9 mouse cellular contexts compared by ENCODE assay signal in genomic region chr2:26022258-26022565, GRCm38 (mm10). TPM values are rescaled to one million over a fixed set of nuclear protein-coding genes. Genes with fewer than 3 reads are reported as not detected.
DNase-seq lines count a peak whose midpoint lies in the region; ATAC-seq lines count a peak whose summit lies in the region.
"Had no signal": no experiment of that assay in that cellular context is flagged by ENCODE, and none has a peak within 500 bp of the region (broad histone marks: within the 10 kb centered on the region; RNA-seq: fewer than 3 reads in every experiment).

No protein-coding gene starts in this region.

- H3K36me3 ChIP-seq in kidney, embryonic 15.5 days, result no peaks in the 10 kb centered on the region
- H3K36me3 ChIP-seq in hindbrain, embryonic 14.5 days (replicated peaks; ENCODE audit: control insufficient read depth, insufficient read depth), result no peaks in the 10 kb centered on the region
- no peaks in the 10 kb centered on the region for H3K36me3 ChIP-seq in midbrain, embryonic 13.5 days

- DNase-seq in kidney, postnatal 36 days, result no peak
- no peak for DNase-seq in hindbrain, embryonic 14.5 days (ENCODE audit: low spot score)
- DNase-seq in ovary, postnatal 36 days (ENCODE audit: low spot score), result no peak
- no peak for DNase-seq in thymus, adult 18-20 months
- DNase-seq in thymus, postnatal 0 days (ENCODE audit: low spot score), result no peak

- peak overlapping the region; percentile 89; the same call in 1 of the 2 replicates for H3K4me3 ChIP-seq in kidney, embryonic 15.5 days (replicated peaks)
- peak overlapping the region; percentile 49; the same call in 1 of the 2 replicates for H3K4me3 ChIP-seq in brown adipose tissue, adult 24 weeks (ENCODE audit: insufficient read depth, low read depth, low read length)
- no peak overlapping the region for H3K4me3 ChIP-seq in hindbrain, embryonic 14.5 days (replicated peaks; ENCODE audit: low read length)
- H3K4me3 ChIP-seq in midbrain, embryonic 13.5 days (replicated peaks), result no peak overlapping the region

- H3K27me3 ChIP-seq in kidney, embryonic 15.5 days, result no peaks in the 10 kb centered on the region
- H3K27me3 ChIP-seq in hindbrain, embryonic 14.5 days (ENCODE audit: control insufficient read depth, insufficient read depth, low read length), result no peaks in the 10 kb centered on the region
- no peaks in the 10 kb centered on the region for H3K27me3 ChIP-seq in midbrain, embryonic 13.5 days

- no peaks in the 10 kb centered on the region for H3K9me3 ChIP-seq in kidney, embryonic 15.5 days (replicated peaks)
- H3K9me3 ChIP-seq in hindbrain, embryonic 14.5 days (ENCODE audit: control insufficient read depth, low read length), result no peaks in the 10 kb centered on the region
- no peaks in the 10 kb centered on the region for H3K9me3 ChIP-seq in midbrain, embryonic 13.5 days

- peak overlapping the region; percentile 84 for H3K4me2 ChIP-seq in kidney, embryonic 15.5 days
- peak overlapping the region; percentile 32 for H3K4me2 ChIP-seq in hindbrain, embryonic 14.5 days (replicated peaks)
- peak overlapping the region; percentile 37 for H3K4me2 ChIP-seq in midbrain, embryonic 13.5 days (replicated peaks)

- WGBS in kidney, embryonic 15.5 days, result 85% methylated on average over 8 of the region's 8 CpGs
- WGBS in hindbrain, embryonic 14.5 days, result 83% methylated on average over 8 of the region's 8 CpGs
- WGBS in midbrain, embryonic 13.5 days, result 85% methylated on average over 8 of the region's 8 CpGs

- 0 out of 2 replicates have a peak overlapping the region, but pooled peaks have one; percentile 28 for H3K27ac ChIP-seq in kidney, embryonic 15.5 days
- H3K27ac ChIP-seq in brown adipose tissue, adult 24 weeks (replicated peaks; ENCODE audit: low read depth, low read length), result peak overlapping the region; percentile 81
- 0 out of 2 replicates have a peak overlapping the region, but pooled peaks have one; percentile 46 for H3K27ac ChIP-seq in hindbrain, embryonic 14.5 days
- no peak overlapping the region for H3K27ac ChIP-seq in midbrain, embryonic 13.5 days
- H3K27ac ChIP-seq: macrophage had no signal

- H3K4me1 ChIP-seq in kidney, embryonic 15.5 days, result peaks cover 25% of the 10 kb centered on the region
- peaks cover 10% of the 10 kb centered on the region; the same call in 1 of the 2 replicates for H3K4me1 ChIP-seq in brown adipose tissue, adult 24 weeks (ENCODE audit: control insufficient read depth, insufficient read depth, insufficient read length, low read length)
- peaks cover 11% of the 10 kb centered on the region for H3K4me1 ChIP-seq in hindbrain, embryonic 14.5 days (replicated peaks; ENCODE audit: control insufficient read depth, insufficient read depth, low read length)
- peaks cover 25% of the 10 kb centered on the region for H3K4me1 ChIP-seq in midbrain, embryonic 13.5 days (replicated peaks)

- H3K9ac ChIP-seq in kidney, embryonic 15.5 days, result no peak overlapping the region
- peak overlapping the region; percentile 46; the same call in 1 of the 2 replicates for H3K9ac ChIP-seq in hindbrain, embryonic 14.5 days
- no peak overlapping the region for H3K9ac ChIP-seq in midbrain, embryonic 13.5 days (replicated peaks)

- no peak; the same call in 1 of the 2 replicates for ATAC-seq in kidney, embryonic 15.5 days (replicated peaks; ENCODE audit: low FRiP score)
- peak; percentile 10; the same call in 1 of the 2 replicates for ATAC-seq in hindbrain, embryonic 14.5 days (ENCODE audit: low FRiP score)
- ATAC-seq in midbrain, embryonic 13.5 days, result no peak; the same call in 1 of the 2 replicates

RNA-seq across cellular contexts. Expression of gene Ubac1, which starts 0.7 kb away (rescaled TPM):
- 89.8 and 94.5 TPM in 2 replicates for polyA plus RNA-seq in kidney, embryonic 15.5 days (2015; fragmentation: Nextera tagmentation; extraction: Ambion mirVana)
- 75.9 and 82.1 TPM in 2 replicates for polyA plus RNA-seq in brown adipose tissue, adult 24 weeks (2012; ENCODE audit: insufficient read depth, insufficient read length, missing spikeins)
- 139 and 146 TPM in 2 replicates for polyA plus RNA-seq in hindbrain, embryonic 14.5 days (2014; fragmentation: Nextera tagmentation; extraction: Ambion mirVana)
- 93.6 and 104 TPM in 2 replicates for polyA plus RNA-seq in midbrain, embryonic 13.5 days (2015; fragmentation: Nextera tagmentation; extraction: Ambion mirVana)
- 76.2 and 78.7 TPM in 2 replicates for polyA plus RNA-seq in thymus, postnatal 0 days (2015; fragmentation: Nextera tagmentation; extraction: Ambion mirVana)

RNA-seq across cellular contexts. Expression of gene Camsap1, which starts 39.1 kb away (rescaled TPM):
- polyA plus RNA-seq in kidney, embryonic 15.5 days (2015; fragmentation: Nextera tagmentation; extraction: Ambion mirVana), result 18.6 and 18.9 TPM in 2 replicates
- polyA plus RNA-seq in brown adipose tissue, adult 24 weeks (2012; ENCODE audit: insufficient read depth, insufficient read length, missing spikeins), result 2.4 and 8.2 TPM in 2 replicates
- 99.6 and 101 TPM in 2 replicates for polyA plus RNA-seq in hindbrain, embryonic 14.5 days (2014; fragmentation: Nextera tagmentation; extraction: Ambion mirVana)
- 49.6 and 59.1 TPM in 2 replicates for polyA plus RNA-seq in midbrain, embryonic 13.5 days (2015; fragmentation: Nextera tagmentation; extraction: Ambion mirVana)
- polyA plus RNA-seq in thymus, postnatal 0 days (2015; fragmentation: Nextera tagmentation; extraction: Ambion mirVana), result 6.1 and 8.0 TPM in 2 replicates

Comparison
In these comparisons a context has a peak if more than half of its experiments do, and no peak if none do; other contexts are left out.
1. H3K4me2 ChIP-seq: peak in every context shown above with its lines; median percentile 84 in kidney, embryonic 15.5 days; 37 in midbrain, embryonic 13.5 days; 32 in hindbrain, embryonic 14.5 days.
2. H3K4me3 ChIP-seq: peak in kidney, embryonic 15.5 days (single experiment) and brown adipose tissue, adult 24 weeks (single experiment); none in hindbrain, embryonic 14.5 days (single experiment) and midbrain, embryonic 13.5 days (single experiment).